Mouse (Mus musculus) testis, adult 2 months (tissue): ENCODE data around the gene Hs3st6. TPM values are rescaled to one million over a fixed set of nuclear protein-coding genes. Genes with fewer than 3 reads are reported as not detected.

Source experiments
- H3K27ac ChIP-seq: fragments of 200-500 bp; 2 replicates; pipeline ENCODE4 v1.5.1; 2012; ENCODE audit warnings: low read depth, low read length; ENCODE audit not compliant: control insufficient read depth, insufficient read depth
- H3K27me3 ChIP-seq: fragments of 200-500 bp; 2 replicates; pipeline ENCODE4 v1.6.1; 2012; ENCODE audit warnings: mild to moderate bottlenecking, low read length, moderate library complexity; ENCODE audit not compliant: control insufficient read depth, insufficient read depth
- H3K36me3 ChIP-seq: fragments of 200-500 bp; 2 replicates; pipeline ENCODE4 v1.6.1; 2012; ENCODE audit warnings: mild to moderate bottlenecking, low read length; ENCODE audit not compliant: control insufficient read depth, insufficient read depth
- H3K4me1 ChIP-seq: fragments of 200-500 bp; 2 replicates; pipeline ENCODE4 v1.6.1; 2012; ENCODE audit warnings: low read length; ENCODE audit not compliant: control insufficient read depth, insufficient read depth
- H3K4me3 ChIP-seq: fragments of 200-500 bp; 2 replicates; pipeline ENCODE4 v1.5.1; 2012; ENCODE audit warnings: low read depth, mild to moderate bottlenecking, low read length, moderate library complexity, mixed read lengths; ENCODE audit not compliant: control insufficient read depth
- CTCF ChIP-seq: fragments of 200-500 bp; IDR thresholded peaks from 2 replicates; pipeline ENCODE4 v1.5.1; 2012; ENCODE audit warnings: low read depth, mild to moderate bottlenecking, inconsistent platforms, low read length, moderate library complexity; ENCODE audit not compliant: control insufficient read depth, insufficient read depth, insufficient replicate concordance
- POLR2A ChIP-seq: fragments of 200-500 bp; IDR thresholded peaks from 2 replicates; pipeline ENCODE4 v1.6.1; 2012; ENCODE audit warnings: low read depth, mild to moderate bottlenecking, inconsistent platforms, low read length, moderate library complexity; ENCODE audit not compliant: control insufficient read depth
- polyA plus RNA-seq: library from polyadenylated mRNA; depleted of rRNA; stranded (reverse); fragments of >200 nt; gene quantifications from 2 replicates; pipeline ENCODE4 v1.2.3, GENCODE M21; 2012

Gene Hs3st6
- polyA plus RNA-seq, 1 experiment: 0.73 TPM

DNA sequence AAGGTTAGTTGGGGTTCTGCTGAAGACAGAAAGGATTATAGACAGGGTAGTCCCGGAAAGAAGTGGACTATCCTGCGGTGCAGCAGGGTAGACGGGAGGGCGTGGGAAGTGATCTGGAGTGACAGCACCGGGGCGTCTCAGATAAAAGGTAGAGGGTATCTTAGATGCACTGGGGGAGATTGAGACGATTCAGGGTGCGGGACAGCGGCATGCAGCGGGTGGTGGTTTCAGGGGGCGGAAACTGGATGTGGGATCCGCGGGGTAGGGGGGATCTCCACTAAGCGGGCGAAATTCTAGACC lies 29.0 kb upstream of the Hs3st6 start:
- Histone ChIP-seq H3K27ac (peak overlapping the region; percentile 83), H3K4me1 (peaks cover 12% of the 10 kb centered on the region), H3K4me3 (peak overlapping the region; percentile 96), H3K27me3 (no peaks in the 10 kb centered on the region), H3K36me3 (no peaks in the 10 kb centered on the region)
- no peak for TF ChIP-seq CTCF
- no peak for TF ChIP-seq POLR2A

DNA sequence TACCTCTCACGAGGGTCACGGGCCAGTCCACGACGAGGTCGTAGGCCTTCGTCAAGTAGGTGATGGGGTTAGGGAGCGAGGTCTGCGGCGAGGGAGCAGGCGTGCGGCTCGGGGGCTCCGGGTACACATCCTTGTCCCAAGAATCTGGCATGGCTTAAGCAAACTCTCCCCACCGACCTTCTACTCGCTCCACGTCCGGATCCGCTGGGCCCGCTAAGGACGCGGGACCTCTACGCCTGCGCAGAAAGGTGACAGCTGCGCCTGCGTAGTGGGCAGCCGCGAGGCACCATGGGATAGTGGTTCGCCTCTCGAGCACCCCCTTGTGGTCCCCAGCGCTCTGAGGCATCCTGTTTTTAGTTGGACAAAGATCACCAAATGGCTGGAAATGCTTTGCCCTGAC lies 28.6 kb upstream of the Hs3st6 start, which contains the start of gene Ndufb10:
TSS of gene Ndufb10 (minus strand) at position 295 of the 400 bp plus-strand sequence.
- peak; percentile 97 for TF ChIP-seq CTCF
- peak; percentile 92 for TF ChIP-seq POLR2A

DNA sequence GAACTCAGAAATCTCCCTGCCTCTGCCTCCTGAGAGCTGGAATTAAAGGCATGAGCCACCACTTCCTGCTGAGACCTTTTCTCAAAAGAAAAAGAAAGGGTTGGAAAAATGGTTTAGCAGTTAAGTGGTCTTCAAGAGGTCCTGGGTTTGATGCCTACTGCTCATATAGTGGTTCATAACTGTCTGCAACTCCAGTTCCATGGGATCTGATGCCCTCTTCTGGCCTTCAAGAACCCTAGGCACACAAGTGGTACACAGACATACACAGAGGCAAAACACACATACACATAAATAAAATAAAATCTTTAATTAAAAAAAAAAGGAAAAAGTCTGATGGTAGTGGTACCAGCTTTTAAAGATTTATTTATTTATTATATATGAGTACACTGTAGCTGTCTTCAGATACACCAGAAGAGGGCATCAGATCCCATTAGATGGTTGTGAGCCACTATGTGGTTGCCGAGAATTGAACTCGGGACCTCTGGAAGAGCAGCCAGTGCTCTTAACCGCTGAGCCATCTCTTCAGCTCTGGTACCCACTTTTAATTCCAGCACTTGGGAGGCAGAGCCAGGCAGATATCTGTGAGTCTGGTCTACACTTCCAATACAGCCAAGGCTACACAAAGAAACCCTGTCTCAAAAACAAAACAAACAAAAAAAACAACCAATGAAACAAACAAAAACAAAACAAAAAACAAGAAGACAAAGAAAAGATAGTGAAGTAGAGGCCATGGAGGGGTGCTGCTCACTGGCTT lies 27.0 kb upstream of the Hs3st6 start:
- Histone ChIP-seq H3K4me3 (no peak overlapping the region), H3K27ac (no peak overlapping the region), H3K27me3 (no peaks in the 10 kb centered on the region), H3K4me1 (peaks cover 12% of the 10 kb centered on the region), H3K36me3 (no peaks in the 10 kb centered on the region)
- TF ChIP-seq POLR2A: no peak
- no peak for TF ChIP-seq CTCF

More for the DNA sequence above, 28.6 kb upstream of the Hs3st6 start, which contains the start of gene Ndufb10:
- H3K27me3 ChIP-seq: no peaks in the 10 kb centered on the region
- H3K4me1 ChIP-seq: peaks cover 12% of the 10 kb centered on the region
- H3K36me3 ChIP-seq: no peaks in the 10 kb centered on the region
- H3K4me3 ChIP-seq: peak within 1 kb of the TSS; percentile 96
- peak within 1 kb of the TSS; percentile 83 for H3K27ac ChIP-seq

DNA sequence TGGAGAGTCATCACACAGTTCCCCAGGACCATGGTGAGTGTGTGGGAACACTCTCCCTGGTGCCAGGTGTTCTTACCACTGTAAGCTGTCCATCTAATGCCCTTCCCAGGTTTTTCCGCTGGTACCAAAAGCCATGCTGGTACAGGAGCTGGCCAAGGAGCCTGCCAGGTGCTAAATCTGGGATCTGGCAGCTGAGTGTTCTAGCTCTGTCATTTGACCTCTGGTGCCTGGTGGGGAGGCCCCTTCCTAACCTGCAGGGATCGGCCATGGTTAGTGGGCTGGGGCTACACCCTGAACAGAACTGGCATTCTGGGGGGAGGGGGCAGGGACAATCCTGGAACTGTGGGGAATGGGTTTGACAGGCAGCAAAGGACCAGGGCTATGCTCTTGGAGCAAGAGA lies 25.2 kb upstream of the Hs3st6 start, which contains the start of gene Rpl3l:
TSS of gene Rpl3l (plus strand) at position 203 of the 400 bp plus-strand sequence.
- Histone ChIP-seq H3K27ac (no peak within 1 kb of the TSS), H3K4me3 (peak within 1 kb of the TSS; percentile 59), H3K27me3 (no peaks in the 10 kb centered on the region), H3K36me3 (no peaks in the 10 kb centered on the region), H3K4me1 (peaks cover 12% of the 10 kb centered on the region)
- TF ChIP-seq POLR2A: no peak
- no peak for TF ChIP-seq CTCF

DNA sequence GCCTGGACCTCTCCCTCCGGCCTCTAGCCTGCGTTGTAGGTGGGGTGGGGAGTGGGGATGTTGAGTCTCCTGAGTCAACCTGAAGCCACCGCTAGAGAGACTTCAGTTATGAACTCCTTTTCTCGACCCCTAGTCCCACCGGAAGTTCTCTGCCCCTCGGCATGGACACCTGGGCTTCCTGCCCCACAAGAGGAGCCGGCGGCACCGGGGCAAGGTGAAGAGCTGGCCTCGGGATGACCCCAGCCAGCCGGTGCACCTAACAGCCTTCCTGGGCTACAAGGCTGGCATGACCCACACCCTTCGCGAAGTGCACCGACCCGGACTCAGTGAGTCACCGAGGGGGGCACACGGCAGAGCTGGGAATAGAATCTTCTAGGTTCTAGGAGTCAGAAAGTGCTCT lies 24.6 kb upstream of the Hs3st6 start:
- TF ChIP-seq POLR2A (no peak), CTCF (no peak)
- peaks cover 12% of the 10 kb centered on the region for H3K4me1 ChIP-seq
- H3K27me3 ChIP-seq: no peaks in the 10 kb centered on the region
- H3K27ac ChIP-seq: no peak overlapping the region
- H3K4me3 ChIP-seq: peak overlapping the region; percentile 59
- no peaks in the 10 kb centered on the region for H3K36me3 ChIP-seq

DNA sequence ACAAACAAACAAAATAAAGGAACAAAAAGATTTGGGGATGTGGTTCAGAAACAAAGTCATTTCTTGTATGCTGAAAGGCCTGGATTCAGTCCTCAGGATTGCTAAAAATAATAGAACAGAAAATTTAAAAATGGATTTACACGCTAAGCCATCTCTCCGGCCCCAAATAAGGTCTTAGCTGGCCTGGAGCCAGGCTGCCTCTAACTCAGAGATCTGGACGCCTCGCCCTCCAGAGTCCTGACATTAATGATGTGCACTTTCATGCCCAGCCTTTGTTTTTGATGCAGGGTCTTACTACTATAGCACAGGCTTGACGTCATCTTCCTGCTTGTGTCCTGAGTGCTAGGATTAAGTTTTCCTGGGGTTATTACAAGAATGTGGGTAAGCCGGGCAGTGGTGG lies 23.7 kb upstream of the Hs3st6 start:
- H3K36me3 ChIP-seq: no peaks in the 10 kb centered on the region
- peaks cover 12% of the 10 kb centered on the region for H3K4me1 ChIP-seq
- no peak overlapping the region for H3K27ac ChIP-seq
- no peak for TF ChIP-seq POLR2A
- no peak for TF ChIP-seq CTCF
- no peaks in the 10 kb centered on the region for H3K27me3 ChIP-seq
- H3K4me3 ChIP-seq: no peak overlapping the region

DNA sequence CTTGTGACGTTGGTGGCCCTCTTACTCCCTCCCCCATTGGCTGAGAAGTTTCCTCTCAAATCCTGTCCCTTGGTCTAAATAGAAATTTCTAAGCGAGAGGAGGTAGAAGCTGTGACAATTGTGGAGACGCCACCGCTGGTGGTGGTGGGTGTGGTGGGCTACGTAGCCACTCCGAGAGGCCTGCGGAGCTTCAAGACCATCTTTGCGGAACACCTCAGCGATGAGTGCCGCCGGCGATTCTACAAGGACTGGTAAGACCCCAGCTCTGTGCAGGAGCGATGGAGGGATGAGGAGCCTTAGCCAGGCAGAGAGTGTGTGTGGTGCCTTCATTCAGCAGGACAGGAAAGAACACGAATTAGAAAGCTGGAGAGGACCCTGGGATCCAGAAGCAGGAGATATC lies 22.0 kb upstream of the Hs3st6 start:
- TF ChIP-seq CTCF: no peak
- no peak for TF ChIP-seq POLR2A
- Histone ChIP-seq H3K4me3 (no peak overlapping the region), H3K4me1 (peaks cover 16% of the 10 kb centered on the region), H3K36me3 (no peaks in the 10 kb centered on the region), H3K27me3 (no peaks in the 10 kb centered on the region), H3K27ac (no peak overlapping the region)
